Comparison of ENCODE assay signal across 8 mouse cellular contexts in the genomic region with DNA sequence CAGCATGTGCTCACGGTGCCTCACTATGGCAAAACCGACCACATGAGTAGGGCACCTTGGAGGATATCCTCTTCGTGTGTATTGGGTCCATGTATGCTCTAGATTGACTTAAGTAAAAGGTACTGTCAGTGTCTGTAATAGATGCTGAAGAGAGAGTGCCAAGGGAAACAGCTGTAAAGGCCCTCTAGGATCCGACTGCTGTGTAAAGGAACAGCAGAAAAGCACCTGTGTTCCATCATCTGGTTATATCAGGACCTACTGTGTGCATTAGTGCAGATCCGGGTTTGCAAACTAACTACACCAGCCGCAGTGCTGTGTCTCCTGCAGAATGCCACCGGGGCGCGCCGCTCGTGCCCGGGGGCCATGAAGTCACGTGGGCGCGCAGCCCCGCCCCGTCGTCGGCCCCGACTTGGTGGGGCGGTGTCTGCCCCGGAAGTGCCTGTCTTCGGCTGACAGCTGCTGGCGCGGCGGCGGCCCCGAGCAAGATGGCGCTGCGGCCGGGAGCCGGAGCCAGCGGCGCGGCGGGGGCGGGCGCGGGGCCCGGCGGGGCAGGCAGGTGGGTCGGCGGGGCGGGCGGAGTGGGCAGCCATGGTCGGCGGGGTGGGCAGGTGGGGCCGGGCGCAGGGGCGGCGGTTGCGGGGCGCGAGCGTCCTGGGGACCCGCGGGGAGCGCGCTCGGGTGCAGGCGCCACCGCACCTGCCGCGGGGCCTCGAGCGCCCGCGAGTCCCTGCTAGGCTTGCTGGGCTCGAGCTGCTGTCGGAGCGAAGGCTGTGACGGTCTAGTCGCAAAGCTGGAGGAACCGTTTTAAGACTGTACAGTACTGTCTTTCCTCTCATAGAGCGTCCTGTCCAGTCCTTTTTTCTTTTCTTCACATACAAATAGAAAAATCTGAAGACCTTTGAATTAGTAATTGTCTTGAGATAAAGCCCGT. TPM values are rescaled to one million over a fixed set of nuclear protein-coding genes. Genes with fewer than 3 reads are reported as not detected.
DNase-seq lines count a peak whose midpoint lies in the region; ATAC-seq lines count a peak whose summit lies in the region.

TSS of gene Synrg (plus strand) at position 438 of the 931 bp plus-strand sequence.

- peak; percentile 96 for ATAC-seq in hindbrain, embryonic 12.5 days (ENCODE audit: low FRiP score)

- peaks cover 24% of the 10 kb centered on the region for H3K4me1 ChIP-seq in hindbrain, embryonic 12.5 days

- peak within 1 kb of the TSS; percentile 74 for H3K4me3 ChIP-seq in hindbrain, embryonic 12.5 days

- H3K27ac ChIP-seq in hindbrain, embryonic 12.5 days: peak within 1 kb of the TSS; percentile 91

- H3K4me2 ChIP-seq in hindbrain, embryonic 12.5 days (replicated peaks): peak within 1 kb of the TSS; percentile 53

- WGBS in hindbrain, embryonic 12.5 days: 3% methylated on average over 53 of the region's 76 CpGs

- no peaks in the 10 kb centered on the region for H3K27me3 ChIP-seq in hindbrain, embryonic 12.5 days

- H3K36me3 ChIP-seq in hindbrain, embryonic 12.5 days: peaks cover 32% of the 10 kb centered on the region

- peak; percentile 91 for DNase-seq in Muller cell, postnatal 12 days (ENCODE audit: inconsistent ontology term)
- DNase-seq in cerebellum, adult 9-11 months: peak; percentile 92
- peak; percentile 84 to 90 for DNase-seq in frontal cortex, postnatal 10 days (ENCODE audit: low spot score in 2 of 2)
- peak; percentile 82 to 90 for DNase-seq in layer of hippocampus, postnatal 14 days (ENCODE audit: low spot score in 2 of 2)
- peak; percentile 92 for DNase-seq in lung, postnatal 14 days
- peak; percentile 71 for DNase-seq in retina, adult 2 months (ENCODE audit: low read depth, low spot score)
- DNase-seq in thymus, postnatal 36 days: peak; percentile 94 to 96

- no peaks in the 10 kb centered on the region for H3K9me3 ChIP-seq in hindbrain, embryonic 12.5 days (replicated peaks)

- H3K9ac ChIP-seq in hindbrain, embryonic 12.5 days: peak within 1 kb of the TSS; percentile 91

RNA-seq across cellular contexts. Expression of gene Synrg, which starts in this region (rescaled TPM):
- polyA plus RNA-seq in hindbrain, embryonic 12.5 days (2016; fragmentation: Nextera tagmentation; extraction: Ambion mirVana): 29.2 and 31.1 TPM in 2 replicates
- 10 to 100 TPM; 57.3 to 59.0 TPM for total RNA-seq in layer of hippocampus, postnatal 14 days (2021)

Comparison
In these comparisons a context has a peak if more than half of its experiments do, and no peak if none do; other contexts are left out.
1. Peak in every context shown above with its lines: DNase-seq, ATAC-seq, H3K4me3 ChIP-seq and H3K27ac ChIP-seq.